In the genomic region with DNA sequence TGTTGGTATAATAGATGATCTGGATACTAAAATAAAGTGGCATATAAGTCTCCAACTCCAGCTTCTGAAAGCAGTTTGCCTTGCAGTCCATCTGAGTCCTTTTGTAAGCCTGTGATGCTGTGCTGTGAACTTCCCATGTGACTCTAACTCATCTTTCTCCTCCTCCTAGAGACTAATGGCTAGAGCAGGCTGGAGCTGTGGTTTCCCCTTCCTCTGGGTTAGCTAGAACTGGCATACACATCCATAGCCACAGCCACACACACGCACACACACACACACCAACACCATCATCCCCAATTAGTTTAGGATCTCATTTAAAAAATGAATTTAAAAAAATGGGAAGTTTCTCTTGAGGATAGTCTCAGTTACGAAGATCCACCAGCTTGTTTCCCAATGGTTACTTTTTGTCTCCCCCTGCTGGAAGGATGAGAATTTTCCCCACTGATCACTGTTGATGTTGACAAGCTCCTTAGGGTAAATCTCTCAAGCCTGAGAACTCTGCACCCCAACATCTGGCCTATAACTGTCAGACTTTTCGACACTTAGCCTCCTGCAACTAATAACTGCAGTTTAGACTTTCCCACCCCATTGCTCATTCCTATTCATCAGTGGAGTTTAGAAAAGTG, we compare ENCODE assay signal across 9 mouse cellular contexts.
A peak's percentile ranks its signal among the peaks of the same experiment; 100 is the strongest.
DNase-seq lines count a peak whose midpoint lies in the region; ATAC-seq and TF ChIP-seq lines count a peak whose summit lies in the region.
"Had no signal": no experiment of that assay in that cellular context is flagged by ENCODE, and none has a peak within 500 bp of the region (broad histone marks: within the 10 kb centered on the region; RNA-seq: fewer than 3 reads in every experiment).

No protein-coding gene starts in this region.

- DNase-seq in liver, postnatal 0 days = no peak
- peak; percentile 13 for DNase-seq in WW6 (ENCODE audit: low read depth, low spot score)
- peak; percentile 71 for DNase-seq in embryonic facial prominence, embryonic 11.5 days (ENCODE audit: low spot score)
- DNase-seq in hindbrain, postnatal 0 days (ENCODE audit: low spot score) = peak; percentile 48
- DNase-seq in lung, postnatal 0 days (ENCODE audit: low spot score) = peak; percentile 62

- H3K27ac ChIP-seq in liver, postnatal 0 days (ENCODE audit: low read depth) = no peak overlapping the region
- no peak overlapping the region for H3K27ac ChIP-seq in liver, embryonic 12.5 days
- H3K27ac ChIP-seq in embryonic facial prominence, embryonic 11.5 days (replicated peaks; ENCODE audit: low read depth, low read length) = no peak overlapping the region
- H3K27ac ChIP-seq in hindbrain, postnatal 0 days = no peak overlapping the region
- no peak overlapping the region for H3K27ac ChIP-seq in lung, postnatal 0 days (ENCODE audit: low read length)
- H3K27ac ChIP-seq in stomach, embryonic 14.5 days (ENCODE audit: low read length) = no peak overlapping the region
- H3K27ac ChIP-seq: embryonic facial prominence, embryonic 13.5 days; limb, embryonic 15.5 days had no signal

- no peak overlapping the region for H3K9ac ChIP-seq in liver, postnatal 0 days (replicated peaks)
- H3K9ac ChIP-seq in liver, embryonic 12.5 days = no peak overlapping the region
- H3K9ac ChIP-seq in embryonic facial prominence, embryonic 11.5 days (replicated peaks; ENCODE audit: low read length) = no peak overlapping the region
- H3K9ac ChIP-seq in hindbrain, postnatal 0 days (replicated peaks; ENCODE audit: low read length) = no peak overlapping the region
- no peak overlapping the region for H3K9ac ChIP-seq in lung, postnatal 0 days (replicated peaks; ENCODE audit: low read depth)
- no peak overlapping the region for H3K9ac ChIP-seq in stomach, embryonic 14.5 days (replicated peaks; ENCODE audit: low read depth, low read length)
- H3K9ac ChIP-seq: embryonic facial prominence, embryonic 13.5 days; limb, embryonic 15.5 days had no signal

- H3K36me3 ChIP-seq in liver, postnatal 0 days (replicated peaks; ENCODE audit: insufficient read depth, low read length) = no peaks in the 10 kb centered on the region
- no peaks in the 10 kb centered on the region for H3K36me3 ChIP-seq in liver, embryonic 12.5 days
- no peaks in the 10 kb centered on the region for H3K36me3 ChIP-seq in embryonic facial prominence, embryonic 11.5 days (replicated peaks; ENCODE audit: control insufficient read depth, insufficient read depth, low read depth, low read length)
- no peaks in the 10 kb centered on the region for H3K36me3 ChIP-seq in hindbrain, postnatal 0 days (ENCODE audit: insufficient read depth, low read length)
- H3K36me3 ChIP-seq in lung, postnatal 0 days (ENCODE audit: insufficient read depth, low read length) = no peaks in the 10 kb centered on the region
- H3K36me3 ChIP-seq in stomach, embryonic 14.5 days (ENCODE audit: control insufficient read depth, insufficient read depth, low read length) = no peaks in the 10 kb centered on the region
- H3K36me3 ChIP-seq: embryonic facial prominence, embryonic 13.5 days; limb, embryonic 15.5 days had no signal

- no peaks in the 10 kb centered on the region for H3K27me3 ChIP-seq in liver, postnatal 0 days (ENCODE audit: insufficient read depth, low read length)
- H3K27me3 ChIP-seq in liver, embryonic 12.5 days (replicated peaks) = no peaks in the 10 kb centered on the region
- no peaks in the 10 kb centered on the region for H3K27me3 ChIP-seq in embryonic facial prominence, embryonic 11.5 days (ENCODE audit: control insufficient read depth, insufficient read depth, low read length)
- no peaks in the 10 kb centered on the region for H3K27me3 ChIP-seq in hindbrain, postnatal 0 days (ENCODE audit: insufficient read depth, low read length)
- H3K27me3 ChIP-seq in lung, postnatal 0 days (replicated peaks; ENCODE audit: insufficient read depth, low read length) = no peaks in the 10 kb centered on the region
- H3K27me3 ChIP-seq in stomach, embryonic 14.5 days (ENCODE audit: control insufficient read depth, insufficient read depth, low read length) = no peaks in the 10 kb centered on the region
- H3K27me3 ChIP-seq: embryonic facial prominence, embryonic 13.5 days; limb, embryonic 15.5 days had no signal

- WGBS in liver, postnatal 0 days (ENCODE audit: insufficient replicate concordance) = 24% methylated on average over 3 of the region's 3 CpGs
- 26% methylated on average over 3 of the region's 3 CpGs for WGBS in liver, embryonic 12.5 days (ENCODE audit: insufficient replicate concordance)
- WGBS in embryonic facial prominence, embryonic 11.5 days = 34% methylated on average over 3 of the region's 3 CpGs
- WGBS in hindbrain, postnatal 0 days = 42% methylated on average over 3 of the region's 3 CpGs
- WGBS in lung, postnatal 0 days = 32% methylated on average over 3 of the region's 3 CpGs
- WGBS in stomach, embryonic 14.5 days = 41% methylated on average over 3 of the region's 3 CpGs

- no peak overlapping the region for H3K4me3 ChIP-seq in liver, postnatal 0 days (ENCODE audit: low read depth, low read length)
- H3K4me3 ChIP-seq in liver, embryonic 12.5 days = no peak overlapping the region
- H3K4me3 ChIP-seq in embryonic facial prominence, embryonic 11.5 days (ENCODE audit: low read depth, low read length) = no peak overlapping the region
- no peak overlapping the region for H3K4me3 ChIP-seq in hindbrain, postnatal 0 days (ENCODE audit: low read length)
- no peak overlapping the region for H3K4me3 ChIP-seq in lung, postnatal 0 days (ENCODE audit: low read depth, low read length)
- no peak overlapping the region for H3K4me3 ChIP-seq in stomach, embryonic 14.5 days (ENCODE audit: low read depth, low read length)
- H3K4me3 ChIP-seq: embryonic facial prominence, embryonic 13.5 days; limb, embryonic 15.5 days had no signal

- no peak overlapping the region for H3K4me2 ChIP-seq in liver, postnatal 0 days (ENCODE audit: low read depth, low read length)
- H3K4me2 ChIP-seq in liver, embryonic 12.5 days = no peak overlapping the region
- H3K4me2 ChIP-seq in embryonic facial prominence, embryonic 11.5 days (ENCODE audit: low read depth, low read length) = no peak overlapping the region
- no peak overlapping the region for H3K4me2 ChIP-seq in hindbrain, postnatal 0 days (ENCODE audit: low read depth, low read length)
- H3K4me2 ChIP-seq in lung, postnatal 0 days (replicated peaks; ENCODE audit: low read depth, low read length) = 0 out of 2 replicates have a peak overlapping the region, but pooled peaks have one; percentile 11
- H3K4me2 ChIP-seq in stomach, embryonic 14.5 days (replicated peaks; ENCODE audit: low read depth, low read length) = no peak overlapping the region
- H3K4me2 ChIP-seq: embryonic facial prominence, embryonic 13.5 days; limb, embryonic 15.5 days had no signal

- TF ChIP-seq EP300 in liver, postnatal 0 days (IDR thresholded peaks at IDR 0.05; ENCODE audit: low read depth) = no peak
- no peak for TF ChIP-seq EP300 in lung, postnatal 0 days (IDR thresholded peaks at IDR 0.05)

- no peak for ATAC-seq in liver, postnatal 0 days
- ATAC-seq in liver, embryonic 12.5 days = no peak
- ATAC-seq in embryonic facial prominence, embryonic 11.5 days (replicated peaks; ENCODE audit: insufficient number of reproducible peaks, low FRiP score, low TSS enrichment, low read depth) = no peak
- no peak for ATAC-seq in hindbrain, postnatal 0 days
- ATAC-seq in lung, postnatal 0 days = peak; percentile 52
- ATAC-seq in stomach, embryonic 14.5 days (ENCODE audit: insufficient number of reproducible peaks, insufficient read depth, low FRiP score, low read depth) = 0 out of 2 replicates have a peak, but pooled peaks have one; percentile 18

- H3K9me3 ChIP-seq in liver, postnatal 0 days (ENCODE audit: low read length) = no peaks in the 10 kb centered on the region
- H3K9me3 ChIP-seq in liver, embryonic 12.5 days (replicated peaks) = no peaks in the 10 kb centered on the region
- no peaks in the 10 kb centered on the region for H3K9me3 ChIP-seq in embryonic facial prominence, embryonic 11.5 days (replicated peaks; ENCODE audit: control insufficient read depth, low read length)
- H3K9me3 ChIP-seq in hindbrain, postnatal 0 days (ENCODE audit: low read length) = no peaks in the 10 kb centered on the region
- H3K9me3 ChIP-seq in lung, postnatal 0 days (ENCODE audit: low read length) = no peaks in the 10 kb centered on the region
- no peaks in the 10 kb centered on the region for H3K9me3 ChIP-seq in stomach, embryonic 14.5 days (ENCODE audit: control insufficient read depth, low read depth, low read length)
- H3K9me3 ChIP-seq: embryonic facial prominence, embryonic 13.5 days; limb, embryonic 15.5 days had no signal

- TF ChIP-seq CTCF in liver, postnatal 0 days (IDR thresholded peaks at IDR 0.05; ENCODE audit: low read depth) = peak; percentile 58
- peak; percentile 62 for TF ChIP-seq CTCF in hindbrain, postnatal 0 days (IDR thresholded peaks at IDR 0.05; ENCODE audit: low read depth)
- peak; percentile 78 for TF ChIP-seq CTCF in lung, postnatal 0 days (IDR thresholded peaks at IDR 0.05)

- H3K4me1 ChIP-seq in liver, postnatal 0 days (ENCODE audit: insufficient read depth) = no peaks in the 10 kb centered on the region
- no peaks in the 10 kb centered on the region for H3K4me1 ChIP-seq in liver, embryonic 12.5 days
- H3K4me1 ChIP-seq in embryonic facial prominence, embryonic 11.5 days (ENCODE audit: control insufficient read depth, insufficient read depth, low read length) = no peaks in the 10 kb centered on the region
- no peaks in the 10 kb centered on the region for H3K4me1 ChIP-seq in hindbrain, postnatal 0 days (ENCODE audit: insufficient read depth, low read length)
- no peaks in the 10 kb centered on the region for H3K4me1 ChIP-seq in lung, postnatal 0 days (ENCODE audit: insufficient read depth, low read depth, low read length)
- H3K4me1 ChIP-seq in stomach, embryonic 14.5 days (ENCODE audit: control insufficient read depth, insufficient read depth, low read length) = no peaks in the 10 kb centered on the region
- H3K4me1 ChIP-seq: embryonic facial prominence, embryonic 13.5 days; limb, embryonic 15.5 days had no signal

Comparison
In these comparisons a context has a peak if more than half of its experiments do, and no peak if none do; other contexts are left out.
1. ATAC-seq: peak in lung, postnatal 0 days (single experiment) and stomach, embryonic 14.5 days (single experiment); none in liver, postnatal 0 days (single experiment), liver, embryonic 12.5 days (single experiment), embryonic facial prominence, embryonic 11.5 days (single experiment) and hindbrain, postnatal 0 days (single experiment).
2. Peak in every context shown above with its lines, with median percentiles within 50 percentile points of each other: CTCF ChIP-seq.